Mouse (Mus musculus): ENCODE measurements around the gene Rai2. TPM values are rescaled to one million over a fixed set of nuclear protein-coding genes. Genes with fewer than 3 reads are reported as not detected.

Rai2 gene
- not detected in 2 replicates for polyA plus RNA-seq (2012)

GRCm38 (mm10) chrX:161716865-161717763 lies at the start of gene Rai2:
TSS of gene Rai2 (plus strand) at chrX:161717069.
- TF ChIP-seq GATA1 (IDR thresholded peaks at IDR 0.05; ENCODE audit: low read length) = no peak

DNA sequence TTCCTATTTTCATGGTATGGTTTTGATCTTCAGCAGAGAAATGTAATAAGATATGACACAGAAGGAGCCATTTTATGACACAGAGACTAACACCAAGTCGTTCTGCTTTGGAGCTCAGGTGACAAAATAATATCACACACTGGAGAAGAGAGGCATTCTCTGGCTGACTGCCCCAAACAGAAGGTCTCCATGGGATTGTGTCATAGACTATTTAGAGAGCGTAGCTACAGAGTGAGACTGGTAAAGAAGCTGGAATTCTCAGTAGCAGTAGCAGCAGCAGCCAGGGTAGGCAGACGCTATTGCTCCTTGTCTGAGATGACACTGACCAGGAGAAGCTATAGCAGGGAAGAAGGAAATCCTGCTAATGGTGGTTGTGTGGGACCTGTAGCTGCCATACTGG lies 27.5 kb upstream of the Rai2 start:
- TF ChIP-seq GATA1 (IDR thresholded peaks at IDR 0.05; ENCODE audit: low read length) = no peak

DNA sequence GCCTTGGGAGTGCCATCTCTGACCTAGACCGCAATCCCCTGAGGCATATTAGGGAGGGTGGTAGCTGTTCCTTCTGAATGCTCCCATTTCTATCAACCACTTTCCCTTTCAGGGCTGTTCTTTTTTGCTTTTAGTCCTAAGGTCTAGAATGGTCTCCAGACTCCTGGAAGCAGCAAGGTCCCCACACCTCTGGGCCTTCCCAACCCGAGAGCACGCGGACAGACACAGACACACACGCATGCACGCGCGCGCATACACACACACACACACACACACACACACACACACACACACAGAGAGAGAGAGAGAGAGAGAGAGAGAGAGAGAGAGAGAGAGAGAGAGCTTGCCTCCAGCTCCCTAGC lies 385 bp upstream of the Rai2 start:
- no peak for TF ChIP-seq GATA1 (IDR thresholded peaks at IDR 0.05; ENCODE audit: low read length)

DNA sequence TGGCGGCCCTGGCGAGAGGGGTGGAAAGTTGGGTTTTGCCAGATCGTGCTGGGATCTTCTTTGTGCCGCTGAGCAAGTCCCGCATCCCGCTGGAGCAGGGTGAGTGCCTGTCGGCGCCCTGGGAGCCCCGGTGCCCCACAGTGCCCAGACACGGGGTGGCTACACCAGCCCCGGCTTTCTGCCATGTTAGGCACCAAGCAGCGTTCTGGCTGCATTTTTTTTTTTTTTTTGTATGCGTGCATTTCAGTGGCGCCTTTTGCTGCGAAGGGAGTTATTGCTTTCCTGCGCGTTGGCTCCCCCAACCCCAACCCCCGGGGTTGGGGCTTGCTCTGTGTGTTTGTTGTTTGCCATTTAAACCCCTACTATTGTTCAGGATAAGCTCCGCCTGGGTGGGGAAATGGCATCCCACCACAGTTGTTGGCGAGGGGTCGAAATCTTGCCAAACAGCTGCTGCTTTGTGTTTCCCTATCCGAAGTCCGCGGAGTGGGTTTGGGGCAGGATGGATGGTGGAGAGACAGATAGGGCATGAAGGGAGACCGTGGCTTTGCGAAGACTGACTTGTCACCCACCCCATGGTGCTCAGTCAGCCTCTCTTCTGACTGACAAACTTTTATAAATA lies 1.0 kb downstream of the Rai2 start:
- no peak for TF ChIP-seq GATA1 (IDR thresholded peaks at IDR 0.05; ENCODE audit: low read length)

DNA sequence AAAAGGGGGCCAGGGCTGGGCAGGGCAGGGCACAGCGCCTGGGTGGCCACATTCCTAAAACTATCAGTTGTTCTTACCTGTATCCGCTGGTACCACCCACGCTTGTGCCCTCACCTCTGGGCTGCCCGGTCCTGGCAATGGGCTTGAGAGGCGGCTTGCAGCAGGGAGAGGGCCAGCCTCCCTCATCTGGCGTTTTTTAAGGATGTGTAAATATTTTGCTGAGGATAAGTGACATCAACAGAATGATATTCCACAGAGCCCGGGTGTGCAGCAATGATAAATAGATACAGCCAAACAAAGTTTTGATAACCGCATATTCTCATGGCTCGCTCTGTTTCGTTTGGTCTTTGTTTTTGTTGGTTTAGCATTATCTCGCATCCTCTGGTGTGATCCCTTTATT lies 1.7 kb downstream of the Rai2 start:
- TF ChIP-seq GATA1 (IDR thresholded peaks at IDR 0.05; ENCODE audit: low read length) = no peak

DNA sequence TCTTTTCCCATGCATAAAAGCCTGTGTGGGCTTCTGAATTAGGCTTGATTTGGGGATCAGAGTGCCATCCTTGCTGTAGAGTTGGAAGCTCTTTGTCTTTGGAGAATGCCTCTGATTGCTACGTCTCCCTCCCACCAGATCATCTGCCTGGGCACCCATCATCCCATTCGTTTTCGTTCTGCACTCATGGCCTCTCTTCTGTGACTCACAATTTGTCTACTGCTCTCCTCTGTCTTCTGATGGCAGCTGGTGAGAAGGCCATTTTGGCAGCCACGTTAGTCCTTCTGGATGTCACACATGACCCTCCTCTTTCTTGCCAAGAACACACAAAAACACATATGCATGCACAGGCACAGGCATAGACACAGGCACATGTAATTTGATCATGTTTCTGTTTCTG lies 4.2 kb downstream of the Rai2 start:
- no peak for TF ChIP-seq GATA1 (IDR thresholded peaks at IDR 0.05; ENCODE audit: low read length)

DNA sequence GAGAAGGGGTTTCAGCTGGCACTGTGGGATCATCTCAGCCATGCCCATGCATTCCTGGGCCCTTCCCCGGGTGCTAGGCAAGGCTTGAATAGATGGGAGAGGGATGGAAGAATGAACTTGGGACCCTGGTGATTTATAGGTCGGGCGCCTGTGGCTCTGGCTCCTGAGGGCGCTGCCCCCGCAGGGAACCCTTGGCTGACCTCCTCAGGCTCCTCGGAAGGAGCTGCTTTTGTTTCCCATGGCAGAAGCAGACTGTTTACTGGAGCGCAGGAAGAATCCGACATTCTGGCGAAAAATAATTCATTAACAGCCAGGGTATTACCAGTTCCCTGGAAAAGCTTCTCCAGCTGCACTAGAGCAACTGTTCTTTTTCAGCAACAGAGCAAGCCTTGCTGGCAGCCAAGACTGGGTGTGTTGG lies 6.5 kb downstream of the Rai2 start:
- no peak for TF ChIP-seq GATA1 (IDR thresholded peaks at IDR 0.05; ENCODE audit: low read length)

DNA sequence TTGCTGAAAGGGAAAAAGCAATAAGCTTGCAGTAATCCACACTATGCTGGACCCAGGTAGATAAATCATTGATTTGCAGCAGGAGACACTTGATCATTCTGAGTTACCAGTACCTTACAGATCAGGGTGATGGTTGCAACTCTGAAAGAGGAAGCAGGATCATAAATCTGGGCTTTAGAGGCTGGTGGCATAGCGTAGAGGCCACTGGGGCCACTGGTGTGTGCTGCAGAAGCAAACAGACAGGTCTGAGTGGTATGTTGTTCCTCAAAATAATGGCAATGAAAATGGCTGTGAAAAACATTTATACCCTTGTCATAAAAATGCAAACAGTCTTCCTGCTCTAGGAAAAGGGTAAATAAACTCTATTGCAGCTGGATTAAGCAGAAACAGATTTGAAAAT lies 9.4 kb downstream of the Rai2 start:
- TF ChIP-seq GATA1 (IDR thresholded peaks at IDR 0.05; ENCODE audit: low read length) = no peak

- TF ChIP-seq GATA1 (IDR thresholded peaks at IDR 0.05; ENCODE audit: low read length) = no peak
These were observed 11.6 kb downstream of the Rai2 start for GRCm38 (mm10) chrX:161728507-161728906.

GRCm38 (mm10) chrX:161730026-161730425 lies 13.2 kb downstream of the Rai2 start:
- no peak for TF ChIP-seq GATA1 (IDR thresholded peaks at IDR 0.05; ENCODE audit: low read length)

GRCm38 (mm10) chrX:161731859-161732258 lies 15.0 kb downstream of the Rai2 start:
- TF ChIP-seq GATA1 (IDR thresholded peaks at IDR 0.05; ENCODE audit: low read length) = no peak

- no peak for TF ChIP-seq GATA1 (IDR thresholded peaks at IDR 0.05; ENCODE audit: low read length)
These were observed 16.9 kb downstream of the Rai2 start for GRCm38 (mm10) chrX:161733581-161734309.

DNA sequence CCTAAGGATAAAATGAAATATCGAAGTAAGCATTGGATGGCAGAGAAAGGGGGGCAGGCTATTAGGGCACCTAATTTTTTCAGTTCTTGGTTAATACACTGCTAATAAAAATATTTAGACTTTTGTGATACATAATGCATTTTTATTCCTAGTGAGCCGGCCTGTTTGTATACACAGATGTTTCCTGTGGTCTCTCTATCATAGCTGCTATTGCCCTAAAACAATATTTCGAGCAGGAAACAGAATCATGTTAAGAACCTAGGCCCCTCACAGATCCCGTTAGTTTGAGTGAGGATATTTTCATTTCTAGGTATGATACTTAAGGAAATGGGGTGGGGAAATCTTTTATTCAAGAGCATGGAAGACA lies 17.4 kb downstream of the Rai2 start:
- TF ChIP-seq GATA1 (IDR thresholded peaks at IDR 0.05; ENCODE audit: low read length) = no peak

DNA sequence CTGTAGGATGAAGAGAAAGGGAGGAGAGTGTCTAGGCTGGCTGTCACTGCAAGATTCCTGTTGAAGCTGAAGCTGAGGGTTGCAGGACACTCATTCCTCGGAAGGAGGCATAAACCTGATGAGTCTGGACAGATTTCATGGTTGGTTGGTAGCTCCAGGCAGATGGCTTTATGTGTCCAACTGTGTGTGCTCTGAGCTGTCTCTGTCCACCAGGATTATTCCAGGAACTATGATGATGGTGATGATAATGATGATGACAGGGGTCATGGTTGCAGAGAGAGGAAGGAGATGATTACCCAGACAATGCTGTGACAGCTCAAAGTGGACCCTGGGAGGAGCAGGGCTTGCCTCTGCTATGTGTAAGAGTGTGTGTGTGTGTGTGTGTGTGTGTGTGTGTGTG lies 22.5 kb downstream of the Rai2 start:
- TF ChIP-seq GATA1 (IDR thresholded peaks at IDR 0.05; ENCODE audit: low read length) = no peak

- no peak for TF ChIP-seq GATA1 (IDR thresholded peaks at IDR 0.05; ENCODE audit: low read length)
These were observed 26.2 kb downstream of the Rai2 start for GRCm38 (mm10) chrX:161743080-161743479.

DNA sequence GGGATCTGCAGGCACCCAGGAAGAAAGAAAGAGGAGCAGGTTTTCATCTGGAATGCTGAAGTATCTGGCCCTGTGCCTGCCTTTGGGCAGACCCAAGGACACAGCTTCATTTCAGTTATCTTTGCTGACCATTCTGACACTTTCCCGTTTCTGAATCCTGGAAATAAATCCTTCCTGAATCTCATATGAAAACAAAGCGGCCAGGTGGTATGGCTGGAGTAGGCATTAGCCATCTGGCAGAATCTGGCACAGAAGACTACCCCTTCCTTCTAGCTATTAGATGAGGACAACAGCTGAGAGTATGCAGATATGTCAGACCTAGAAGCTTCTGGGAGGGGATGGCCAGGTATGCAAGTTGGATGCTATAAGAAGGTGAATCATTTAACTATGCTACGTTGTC lies 28.4 kb downstream of the Rai2 start:
- TF ChIP-seq GATA1 (IDR thresholded peaks at IDR 0.05; ENCODE audit: low read length) = no peak

Measured in G1E-ER4 (cell line).